Mouse (Mus musculus) cerebellum, postnatal 25 days (tissue): Measurements from ENCODE around the gene Itih4.

Source experiments
- DNase-seq, 2 experiments: peaks; one replicate each; pipeline ENCODE4 v3.0.0; 2021; ENCODE audit warnings: mixed read lengths in 2 of 2

Itih4 gene

GRCm38 (mm10) chr14:30943860-30944674 lies 57.8 kb downstream of the Itih4 start:
- peak; percentile 22 to 59 for DNase-seq

DNA sequence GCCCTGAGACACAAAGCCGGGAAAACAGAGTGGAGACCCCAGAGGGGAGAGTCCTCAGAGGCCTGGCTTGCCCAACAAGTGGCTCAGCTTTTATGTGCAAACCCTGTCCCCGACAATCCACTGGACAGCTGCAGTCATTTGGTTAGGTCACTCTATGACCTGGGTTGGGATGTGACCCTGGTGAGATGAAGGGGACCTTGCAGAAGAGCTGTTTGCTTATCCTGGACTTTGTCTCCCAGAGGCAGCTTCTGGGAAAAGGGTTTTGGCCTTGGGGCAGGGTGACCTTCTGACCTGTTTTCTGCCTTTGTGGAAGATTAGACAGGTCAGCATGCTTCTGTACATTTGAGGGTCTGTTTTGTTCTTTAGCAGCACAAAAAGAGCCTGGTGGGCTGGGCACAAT lies 58.5 kb downstream of the Itih4 start:
- DNase-seq: no peak

DNA sequence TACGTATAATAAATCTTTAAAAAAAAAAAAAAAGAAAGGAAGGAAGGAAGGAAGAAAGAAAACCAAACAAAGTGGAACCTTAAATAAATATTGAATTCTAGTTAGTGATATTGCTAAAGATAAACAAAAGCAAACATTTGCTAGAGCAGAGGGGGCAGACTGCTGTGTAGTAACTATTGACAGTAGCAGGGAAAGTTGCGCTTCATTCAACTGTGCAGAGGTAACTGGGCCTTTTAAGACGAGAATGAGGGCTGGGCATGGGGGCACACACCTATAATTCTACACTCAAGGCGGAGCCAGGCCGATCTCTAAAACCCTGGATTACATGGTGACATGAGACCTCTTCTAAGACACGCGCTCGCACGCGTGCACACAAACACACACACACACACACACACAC lies 63.7 kb downstream of the Itih4 start:
- no peak for DNase-seq

GRCm38 (mm10) chr14:30951154-30951825 lies 65.0 kb downstream of the Itih4 start, which contains the start of gene Nek4:
Nek4 (plus strand) TSS chr14:30951377.
- DNase-seq: peak; percentile 95 to 96
